Mouse (Mus musculus): ENCODE measurements around the gene Pbsn. TPM values are rescaled to one million over a fixed set of nuclear protein-coding genes. Genes with fewer than 3 reads are reported as not detected.

The Pbsn gene
- polyA plus RNA-seq, 1 experiment: not detected

- no peak for DNase-seq
- 79% methylated on average over 1 of the region's 1 CpGs for WGBS
- no peak for TF ChIP-seq CTCF (IDR thresholded peaks at IDR 0.05; ENCODE audit: insufficient read depth, low read length)
- TF ChIP-seq POLR2A (IDR thresholded peaks at IDR 0.05; ENCODE audit: borderline replicate concordance, extremely low read depth, low read depth, low read length): no peak
- peaks cover 6% of the 10 kb centered on the region for H3K4me1 ChIP-seq (ENCODE audit: control insufficient read depth, insufficient read depth, low read length)
- no peak overlapping the region for H3K4me3 ChIP-seq (replicated peaks; ENCODE audit: extremely low read depth, low read depth, low read length)
These were observed 56.5 kb downstream of the Pbsn start for GRCm38 (mm10) chrX:77796916-77797315.

GRCm38 (mm10) chrX:77796238-77796835 lies 57.1 kb downstream of the Pbsn start, which contains the start of gene Prkx:
TSS of gene Prkx (minus strand) at chrX:77796278.
- TF ChIP-seq CTCF (IDR thresholded peaks at IDR 0.05; ENCODE audit: insufficient read depth, low read length): no peak
- TF ChIP-seq POLR2A (IDR thresholded peaks at IDR 0.05; ENCODE audit: borderline replicate concordance, extremely low read depth, low read depth, low read length): 0 out of 2 replicates have a peak, but pooled peaks have one; percentile 26
- DNase-seq: peak; percentile 56
- Histone ChIP-seq H3K4me1 (ENCODE audit: control insufficient read depth, insufficient read depth, low read length) (peaks cover 6% of the 10 kb centered on the region), H3K4me3 (replicated peaks; ENCODE audit: extremely low read depth, low read depth, low read length) (peak within 1 kb of the TSS; percentile 74)
- 31% methylated on average over 19 of the region's 19 CpGs for WGBS

- TF ChIP-seq CTCF (IDR thresholded peaks at IDR 0.05; ENCODE audit: insufficient read depth, low read length) (no peak), POLR2A (IDR thresholded peaks at IDR 0.05; ENCODE audit: borderline replicate concordance, extremely low read depth, low read depth, low read length) (peak; percentile 66; the same call in 1 of the 2 replicates)
- 32% methylated on average over 30 of the region's 30 CpGs for WGBS
- Histone ChIP-seq H3K4me1 (ENCODE audit: control insufficient read depth, insufficient read depth, low read length) (peaks cover 6% of the 10 kb centered on the region), H3K4me3 (replicated peaks; ENCODE audit: extremely low read depth, low read depth, low read length) (peak overlapping the region; percentile 74)
- DNase-seq: peak; percentile 90
These were observed 57.6 kb downstream of the Pbsn start for GRCm38 (mm10) chrX:77795858-77796174.

- WGBS: 32% methylated on average over 61 of the region's 61 CpGs
- H3K4me3 ChIP-seq (replicated peaks; ENCODE audit: extremely low read depth, low read depth, low read length): peak overlapping the region; percentile 74
- DNase-seq: peak; percentile 52
- H3K4me1 ChIP-seq (ENCODE audit: control insufficient read depth, insufficient read depth, low read length): peaks cover 6% of the 10 kb centered on the region
- TF ChIP-seq CTCF (IDR thresholded peaks at IDR 0.05; ENCODE audit: insufficient read depth, low read length) (no peak), POLR2A (IDR thresholded peaks at IDR 0.05; ENCODE audit: borderline replicate concordance, extremely low read depth, low read depth, low read length) (no peak)
These were observed 58.2 kb downstream of the Pbsn start for GRCm38 (mm10) chrX:77794962-77795857.

- 82% methylated on average over 3 of the region's 3 CpGs for WGBS
- H3K4me1 ChIP-seq (ENCODE audit: control insufficient read depth, insufficient read depth, low read length): no peaks in the 10 kb centered on the region; the same call in 1 of the 2 replicates
- no peak overlapping the region for H3K4me3 ChIP-seq (replicated peaks; ENCODE audit: extremely low read depth, low read depth, low read length)
- DNase-seq: no peak
- TF ChIP-seq POLR2A (IDR thresholded peaks at IDR 0.05; ENCODE audit: borderline replicate concordance, extremely low read depth, low read depth, low read length) (no peak), CTCF (IDR thresholded peaks at IDR 0.05; ENCODE audit: insufficient read depth, low read length) (no peak)
These were observed 64.7 kb downstream of the Pbsn start for GRCm38 (mm10) chrX:77788675-77789074.

Other genes with a start within 250 kb of the Pbsn start
- gene Prkx, start 57.3 kb downstream of the Pbsn start, polyA plus RNA-seq (2012; rRNA removed): 15.0 and 21.8 TPM in 2 replicates
- not detected in 2 replicates for gene Gm14744, start 11.1 kb upstream of the Pbsn start, polyA plus RNA-seq (2012; rRNA removed)
- gene 5430402E10Rik, start 71.4 kb upstream of the Pbsn start, polyA plus RNA-seq (2012; rRNA removed): not detected in 2 replicates
- gene Obp1a, start 237.8 kb upstream of the Pbsn start, polyA plus RNA-seq (2012; rRNA removed): not detected in 2 replicates

Data from lung, adult 2 months (tissue).